Mouse (Mus musculus) small intestine, adult 2 months (tissue): ENCODE measurements around the gene B4galt1. TPM values are rescaled to one million over a fixed set of nuclear protein-coding genes. Genes with fewer than 3 reads are reported as not detected.

Source experiments
- H3K27ac ChIP-seq: fragments of 200-500 bp; 2 replicates; pipeline ENCODE4 v1.5.1; 2012; ENCODE audit warnings: low read depth, low read length, control low read depth, inconsistent platforms; ENCODE audit not compliant: insufficient read depth
- H3K27me3 ChIP-seq: fragments of 200-500 bp; 2 replicates; pipeline ENCODE4 v1.6.1; 2012; ENCODE audit warnings: mild to moderate bottlenecking, moderate library complexity, low read length, inconsistent platforms; ENCODE audit not compliant: control insufficient read depth, insufficient read depth
- H3K36me3 ChIP-seq: fragments of 200-500 bp; 2 replicates; pipeline ENCODE4 v1.6.1; 2012; ENCODE audit warnings: mild to moderate bottlenecking, low read length, control low read depth, inconsistent platforms; ENCODE audit not compliant: control insufficient read depth, insufficient read depth
- H3K4me1 ChIP-seq: fragments of 200-500 bp; 2 replicates; pipeline ENCODE4 v1.6.1; 2012; ENCODE audit warnings: low read length, inconsistent platforms, mixed read lengths; ENCODE audit not compliant: control insufficient read depth, insufficient read depth, insufficient read length
- H3K4me3 ChIP-seq: fragments of 200-500 bp; 2 replicates; pipeline ENCODE4 v1.5.1; 2012; ENCODE audit warnings: low read depth, mild to moderate bottlenecking, control low read depth, inconsistent platforms, low read length, moderate library complexity
- CTCF ChIP-seq: fragments of 200-500 bp; IDR thresholded peaks from 2 replicates; pipeline ENCODE4 v1.5.1; 2012; ENCODE audit warnings: low read depth, mild to moderate bottlenecking, control low read depth, inconsistent platforms, low read length, moderate library complexity, mixed read lengths; ENCODE audit not compliant: insufficient replicate concordance, insufficient read length; ENCODE audit errors: extremely low read depth
- POLR2A ChIP-seq: fragments of 200-500 bp; IDR thresholded peaks from 2 replicates; pipeline ENCODE4 v1.6.1; 2012; ENCODE audit warnings: low read depth, mild to moderate bottlenecking, control low read depth, inconsistent platforms, low read length, moderate library complexity
- WGBS: fragments of 180-500 bp; shearing (Covaris S2); methylation state at CpG from one replicate; pipeline ENCODE4 v1.1.7; 2018; 5-methylcytosine and 5-hydroxymethylcytosine counted together
- polyA plus RNA-seq: library from polyadenylated mRNA; depleted of rRNA; stranded (reverse); fragments of >200 nt; gene quantifications from 2 replicates; pipeline ENCODE4 v1.2.3, GENCODE M21; 2012; rRNA removed

The B4galt1 gene
- polyA plus RNA-seq, 1 experiment: 79.4 TPM

DNA sequence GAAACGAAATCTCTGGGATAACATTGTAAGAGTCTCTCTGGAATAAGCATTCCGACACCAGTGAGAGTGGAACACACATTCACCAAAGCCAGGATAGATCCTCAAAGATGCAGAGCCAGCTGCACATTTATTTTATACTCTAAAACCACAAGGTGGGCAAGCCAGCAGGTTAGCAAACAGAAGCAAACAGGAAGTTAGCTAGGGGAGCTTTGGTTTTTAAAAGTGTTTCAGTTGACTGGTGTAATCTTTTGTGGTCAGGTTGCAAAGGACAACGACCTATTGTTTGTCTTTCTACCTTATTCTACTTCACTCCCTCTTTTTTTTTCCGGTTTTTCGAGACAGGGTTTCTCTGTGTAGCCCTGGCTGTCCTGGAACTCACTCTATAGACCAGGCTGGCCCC is 93.9 kb downstream of the B4galt1 start:
- Histone ChIP-seq H3K27ac (no peak overlapping the region; the same call in 1 of the 2 replicates), H3K27me3 (no peaks in the 10 kb centered on the region), H3K36me3 (peaks cover 4% of the 10 kb centered on the region), H3K4me3 (no peak overlapping the region), H3K4me1 (no peaks in the 10 kb centered on the region)
- TF ChIP-seq CTCF (no peak), POLR2A (no peak)
- 40% methylated on average over 5 of the region's 5 CpGs for WGBS

DNA sequence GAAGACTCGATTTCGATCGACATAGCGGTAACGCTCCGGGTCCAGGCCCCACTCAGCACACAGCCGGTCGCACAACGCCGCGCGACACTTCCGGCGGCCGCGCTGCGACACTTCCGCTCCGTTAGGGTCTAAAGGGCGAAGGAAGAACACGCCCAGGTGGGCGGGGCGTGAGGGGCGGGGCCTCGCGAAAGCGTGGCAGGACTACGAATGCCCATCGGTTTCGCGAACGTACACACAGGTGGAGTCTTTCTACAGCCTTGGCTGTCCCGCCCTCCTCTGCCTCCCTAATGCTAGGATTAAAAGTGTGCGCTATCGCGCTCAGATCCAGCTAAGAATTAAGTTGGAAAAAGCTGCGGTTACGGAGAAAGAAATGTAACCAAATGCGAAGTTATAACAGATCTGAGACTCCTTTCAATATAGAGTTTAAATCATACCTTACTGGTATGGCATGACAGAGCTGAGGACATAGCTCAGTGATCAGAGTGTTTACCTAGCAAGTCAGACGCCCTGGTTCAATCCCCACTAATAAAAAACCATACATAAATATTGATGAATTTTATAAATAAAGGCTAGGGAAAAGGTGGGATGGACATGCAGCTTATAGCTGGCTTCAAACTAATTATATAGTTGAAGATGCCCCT is 95.9 kb downstream of the B4galt1 start, which contains the start of gene Smu1:
Gene Smu1, minus strand, starts transcription at position 144 of the 641 bp plus-strand sequence.
- Histone ChIP-seq H3K27ac (peak within 1 kb of the TSS; percentile 28), H3K36me3 (peaks cover 18% of the 10 kb centered on the region), H3K4me1 (no peaks in the 10 kb centered on the region), H3K4me3 (peak within 1 kb of the TSS; percentile 81), H3K27me3 (no peaks in the 10 kb centered on the region)
- TF ChIP-seq POLR2A (peak; percentile 62; the same call in 1 of the 2 replicates), CTCF (no peak)
- under 1% methylated on average over 40 of the region's 40 CpGs for WGBS

DNA sequence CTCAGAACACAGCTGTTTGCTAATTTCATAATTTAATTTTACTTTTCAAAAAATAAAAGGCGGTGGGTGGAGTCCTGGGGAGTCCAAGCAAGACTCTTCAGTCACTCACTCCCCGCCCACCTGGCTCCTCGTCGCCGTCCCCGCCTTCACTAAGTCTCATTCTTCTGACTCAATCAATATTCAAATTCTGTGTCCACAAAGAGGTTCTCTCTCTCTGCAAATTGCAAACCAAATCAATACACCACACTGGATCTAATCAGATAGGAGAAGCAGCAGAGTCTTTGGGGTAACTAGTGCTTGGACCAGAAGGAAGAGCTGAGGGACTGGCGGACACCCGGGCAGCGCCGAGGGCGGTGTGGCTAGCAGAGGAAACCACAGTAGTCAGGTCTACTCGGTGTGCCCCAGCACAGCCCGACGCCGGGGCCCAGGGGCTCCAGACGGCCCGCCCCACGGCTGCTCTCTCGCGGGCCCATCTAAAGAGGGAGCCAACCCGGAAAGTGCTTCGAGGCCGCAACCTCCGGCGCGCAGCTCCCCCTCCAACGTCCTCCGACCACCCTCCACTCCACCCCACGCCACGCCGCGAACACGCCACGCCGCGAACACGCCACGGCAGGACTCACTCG is 96.5 kb downstream of the B4galt1 start:
- peaks cover 22% of the 10 kb centered on the region for H3K36me3 ChIP-seq
- TF ChIP-seq CTCF (no peak), POLR2A (no peak)
- WGBS: under 1% methylated on average over 39 of the region's 39 CpGs
- H3K4me3 ChIP-seq: peak overlapping the region; percentile 81
- no peaks in the 10 kb centered on the region for H3K4me1 ChIP-seq
- peak overlapping the region; percentile 28 for H3K27ac ChIP-seq
- no peaks in the 10 kb centered on the region for H3K27me3 ChIP-seq

Other genes with a start within 250 kb of the B4galt1 start
- gene Aptx, start 150.8 kb downstream of the B4galt1 start, polyA plus RNA-seq: 1.4 and 2.9 TPM in 2 replicates
- gene Dnaja1, start 131.9 kb downstream of the B4galt1 start, polyA plus RNA-seq: 0.66 and 1.6 TPM in 2 replicates
- gene Smu1, start 96.1 kb downstream of the B4galt1 start, polyA plus RNA-seq: 5.6 and 9.6 TPM in 2 replicates
- gene Spink4, start 66.0 kb upstream of the B4galt1 start, polyA plus RNA-seq: 3,894 and 7,223 TPM in 2 replicates
- gene Bag1, start 94.3 kb upstream of the B4galt1 start, polyA plus RNA-seq: 163 and 200 TPM in 2 replicates
- gene Chmp5, start 94.4 kb upstream of the B4galt1 start, polyA plus RNA-seq: 2.4 and 5.5 TPM in 2 replicates
- gene Nfx1, start 116.9 kb upstream of the B4galt1 start, polyA plus RNA-seq: 6.1 and 11.1 TPM in 2 replicates
- 7.3 and 21.5 TPM in 2 replicates for gene Aqp7, start 194.1 kb upstream of the B4galt1 start, polyA plus RNA-seq
- gene Aqp3, start 244.2 kb upstream of the B4galt1 start, polyA plus RNA-seq: 100 and 126 TPM in 2 replicates